Mouse (Mus musculus) stomach, embryonic 14.5 days (tissue): ENCODE data around the gene Rpl6. TPM values are rescaled to one million over a fixed set of nuclear protein-coding genes. Genes with fewer than 3 reads are reported as not detected.

ENCODE experiments used
- ATAC-seq: fragments of 200-750 bp; cut with Nextera tagmentation; 2 replicates; pipeline ENCODE4 v1.8.0; 2017; ENCODE audit warnings: low read depth, moderate TSS enrichment; ENCODE audit not compliant: insufficient number of reproducible peaks, insufficient read depth, low FRiP score
- H3K27ac ChIP-seq: fragments of 300-500 bp; sonication (generic); 2 replicates; pipeline ENCODE4 v1.5.1; 2014; ENCODE audit warnings: mild to moderate bottlenecking, low read length, moderate library complexity, mixed read lengths
- H3K27me3 ChIP-seq: fragments of 300-500 bp; sonication (generic); 2 replicates; pipeline ENCODE4 v1.6.1; 2014; ENCODE audit warnings: low read length, control low read depth, mixed read lengths; ENCODE audit not compliant: control insufficient read depth, insufficient read depth
- H3K36me3 ChIP-seq: fragments of 300-500 bp; sonication (generic); 2 replicates; pipeline ENCODE4 v1.6.1; 2014; ENCODE audit warnings: mild to moderate bottlenecking, control low read depth, low read length, moderate library complexity, mixed read lengths; ENCODE audit not compliant: control insufficient read depth, insufficient read depth
- H3K4me1 ChIP-seq: fragments of 300-500 bp; sonication (generic); 2 replicates; pipeline ENCODE4 v1.6.1; 2014; ENCODE audit warnings: low read length, control low read depth, mixed read lengths; ENCODE audit not compliant: control insufficient read depth, insufficient read depth
- H3K4me2 ChIP-seq: fragments of 300-500 bp; sonication (generic); replicated peaks from 2 replicates; pipeline ENCODE4 v1.6.1; 2014; ENCODE audit warnings: low read depth, low read length, control low read depth
- H3K4me3 ChIP-seq: fragments of 300-500 bp; sonication (generic); 2 replicates; pipeline ENCODE4 v1.5.1; 2014; ENCODE audit warnings: low read depth, low read length, control low read depth
- H3K9ac ChIP-seq: fragments of 300-500 bp; sonication (generic); replicated peaks from 2 replicates; pipeline ENCODE4 v1.6.1; 2014; ENCODE audit warnings: low read depth, mild to moderate bottlenecking, control low read depth, low read length, moderate library complexity, mixed read lengths
- H3K9me3 ChIP-seq: fragments of 300-500 bp; sonication (generic); 2 replicates; pipeline ENCODE4 v1.6.1; 2016; ENCODE audit warnings: low read depth, low read length, control low read depth; ENCODE audit not compliant: control insufficient read depth
- WGBS: fragments of 180-500 bp; shearing (Covaris S2); extraction: QIAGEN DNeasy Blood & Tissue Kit; methylation state at CpG from one replicate; pipeline ENCODE4 v1.1.7; 2014; 5-methylcytosine and 5-hydroxymethylcytosine counted together
- polyA plus RNA-seq: library from polyadenylated mRNA; unstranded; fragments of >200 nt; fragmentation: Nextera tagmentation; extraction: Ambion mirVana; gene quantifications from 2 replicates; pipeline ENCODE4 v1.2.1, GENCODE M21; 2014

Rpl6 gene
- 726 and 741 TPM in 2 replicates for polyA plus RNA-seq

GRCm38 (mm10) chr5:121204132-121205089, at the start of gene Rpl6:
TSS of gene Rpl6 (plus strand) at chr5:121204481.
- H3K4me1 ChIP-seq: peaks cover 8% of the 10 kb centered on the region; the same call in 1 of the 2 replicates
- peak within 1 kb of the TSS; percentile 97 for H3K9ac ChIP-seq
- peak within 1 kb of the TSS; percentile 96 for H3K4me3 ChIP-seq
- H3K27ac ChIP-seq: peak within 1 kb of the TSS; percentile 72
- H3K27me3 ChIP-seq: no peaks in the 10 kb centered on the region
- H3K9me3 ChIP-seq: no peaks in the 10 kb centered on the region
- H3K4me2 ChIP-seq: peak within 1 kb of the TSS; percentile 66
- peaks cover 38% of the 10 kb centered on the region for H3K36me3 ChIP-seq
- 2% methylated on average over 52 of the region's 52 CpGs for WGBS
- ATAC-seq: peak; percentile 93

DNA sequence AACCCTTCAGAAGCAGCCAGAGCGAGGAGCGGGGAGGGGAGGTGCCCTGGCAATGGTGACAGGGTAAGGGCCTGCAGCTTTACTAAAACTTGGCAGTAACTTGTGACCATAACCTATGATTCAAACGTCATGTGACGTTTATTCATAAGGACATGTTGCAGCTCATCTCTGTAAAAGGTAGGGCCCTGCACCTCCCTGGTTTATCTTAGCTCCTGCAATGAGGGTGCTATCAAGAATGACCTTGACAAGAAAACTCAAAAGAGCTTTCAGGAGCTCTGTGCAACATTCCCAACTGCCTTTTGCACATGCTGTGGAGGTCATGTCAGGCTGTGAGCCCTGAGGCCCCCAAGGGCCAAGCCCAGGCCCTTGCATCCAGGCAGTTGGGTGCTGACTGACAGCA, 48.2 kb upstream of the Rpl6 start:
- Histone ChIP-seq H3K36me3 (peaks cover 32% of the 10 kb centered on the region), H3K9me3 (no peaks in the 10 kb centered on the region), H3K4me3 (no peak overlapping the region), H3K4me1 (no peaks in the 10 kb centered on the region), H3K27ac (no peak overlapping the region), H3K9ac (no peak overlapping the region), H3K27me3 (no peaks in the 10 kb centered on the region), H3K4me2 (no peak overlapping the region)
- no peak for ATAC-seq
- WGBS: 97% methylated on average over 4 of the region's 4 CpGs

DNA sequence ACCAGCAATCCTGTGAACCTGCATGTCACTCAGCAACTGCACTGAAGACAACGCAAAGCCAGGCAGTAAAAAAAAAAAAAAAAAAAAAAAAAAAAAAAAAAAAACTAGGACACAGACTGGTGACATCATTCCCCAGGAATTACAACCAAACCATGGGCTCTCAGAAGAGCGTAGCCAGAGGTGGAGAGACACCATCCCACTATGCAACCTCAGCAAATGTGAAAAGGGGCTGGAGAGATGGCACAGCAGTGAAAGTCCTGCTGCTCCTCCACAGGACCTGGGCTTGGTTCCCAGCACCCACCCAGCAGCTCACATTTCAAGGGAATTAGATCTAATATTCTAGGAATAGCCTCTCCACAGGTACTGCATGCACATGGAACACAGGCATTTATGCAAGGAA, 47.3 kb upstream of the Rpl6 start:
- WGBS: 39% methylated on average over 2 of the region's 2 CpGs

DNA sequence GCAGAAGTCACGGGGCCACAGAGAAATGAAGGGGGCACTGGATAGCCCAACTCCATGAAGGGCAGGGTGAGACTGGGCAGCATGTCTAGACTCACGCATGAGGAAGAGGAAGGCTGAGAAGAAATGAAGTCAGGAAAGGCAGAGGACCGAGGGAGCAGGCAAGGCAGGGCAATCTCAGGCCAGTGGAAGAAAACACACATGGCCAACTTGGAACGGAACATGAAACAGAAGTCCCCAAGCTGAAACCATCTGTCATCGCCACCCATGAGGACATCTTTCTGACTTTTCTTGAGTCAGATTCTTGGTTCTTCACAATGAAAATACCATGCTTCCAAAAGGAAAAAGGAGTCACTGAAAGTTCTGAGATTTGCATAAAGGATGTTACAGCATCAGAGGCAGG, 46.8 kb upstream of the Rpl6 start:
- no peak for ATAC-seq
- Histone ChIP-seq H3K4me3 (no peak overlapping the region), H3K9ac (no peak overlapping the region), H3K36me3 (peaks cover 43% of the 10 kb centered on the region), H3K27ac (no peak overlapping the region), H3K4me2 (no peak overlapping the region), H3K4me1 (no peaks in the 10 kb centered on the region), H3K27me3 (no peaks in the 10 kb centered on the region), H3K9me3 (no peaks in the 10 kb centered on the region)
- WGBS: 97% methylated on average over 5 of the region's 5 CpGs

More for the DNA sequence above, 47.3 kb upstream of the Rpl6 start:
- Histone ChIP-seq H3K36me3 (peaks cover 39% of the 10 kb centered on the region), H3K27me3 (no peaks in the 10 kb centered on the region), H3K9me3 (no peaks in the 10 kb centered on the region), H3K27ac (no peak overlapping the region), H3K9ac (no peak overlapping the region), H3K4me2 (no peak overlapping the region), H3K4me1 (no peaks in the 10 kb centered on the region), H3K4me3 (no peak overlapping the region)
- ATAC-seq: no peak

- H3K4me3 ChIP-seq: no peak overlapping the region
- H3K4me1 ChIP-seq: no peaks in the 10 kb centered on the region
- H3K36me3 ChIP-seq: peaks cover 49% of the 10 kb centered on the region
- H3K9ac ChIP-seq: no peak overlapping the region
- H3K27me3 ChIP-seq: no peaks in the 10 kb centered on the region
- no peaks in the 10 kb centered on the region for H3K9me3 ChIP-seq
- H3K27ac ChIP-seq: no peak overlapping the region
- 89% methylated on average over 7 of the region's 7 CpGs for WGBS
- no peak overlapping the region for H3K4me2 ChIP-seq
- no peak for ATAC-seq
Measured at GRCm38 (mm10) chr5:121158966-121159365, 45.3 kb upstream of the Rpl6 start.

DNA sequence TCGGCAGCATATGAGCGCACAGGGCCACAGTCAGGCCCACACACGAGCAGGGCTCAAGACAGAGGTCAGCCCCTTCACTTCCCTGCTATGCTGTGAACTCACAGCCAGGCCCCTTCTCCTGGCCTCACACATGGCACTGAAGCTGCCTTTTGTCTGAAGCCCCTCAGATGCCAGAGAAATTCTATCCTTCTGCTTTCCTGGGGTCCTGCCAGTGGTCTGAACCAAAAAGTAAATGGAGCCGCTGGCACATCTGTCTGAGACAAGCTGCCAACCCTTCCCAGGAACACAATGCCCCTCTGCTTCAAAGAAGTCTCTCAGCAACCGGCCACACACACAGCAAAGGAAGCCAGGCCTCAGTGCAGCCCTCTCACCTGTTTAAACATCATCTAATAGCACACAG, 42.0 kb upstream of the Rpl6 start:
- Histone ChIP-seq H3K4me1 (no peaks in the 10 kb centered on the region), H3K36me3 (peaks cover 52% of the 10 kb centered on the region), H3K27me3 (no peaks in the 10 kb centered on the region), H3K4me3 (no peak overlapping the region), H3K9me3 (no peaks in the 10 kb centered on the region), H3K27ac (no peak overlapping the region), H3K9ac (no peak overlapping the region), H3K4me2 (no peak overlapping the region)
- no peak for ATAC-seq
- 78% methylated on average over 5 of the region's 5 CpGs for WGBS

GRCm38 (mm10) chr5:121162923-121163322, 41.4 kb upstream of the Rpl6 start:
- no peak for ATAC-seq
- Histone ChIP-seq H3K9ac (no peak overlapping the region), H3K36me3 (peaks cover 52% of the 10 kb centered on the region), H3K9me3 (no peaks in the 10 kb centered on the region), H3K4me2 (no peak overlapping the region), H3K4me1 (no peaks in the 10 kb centered on the region), H3K27ac (no peak overlapping the region), H3K4me3 (no peak overlapping the region), H3K27me3 (no peaks in the 10 kb centered on the region)
- WGBS: 88% methylated on average over 7 of the region's 7 CpGs

GRCm38 (mm10) chr5:121166884-121167283, 37.4 kb upstream of the Rpl6 start:
- H3K4me1 ChIP-seq: no peaks in the 10 kb centered on the region
- H3K27ac ChIP-seq: no peak overlapping the region
- H3K36me3 ChIP-seq: peaks cover 46% of the 10 kb centered on the region
- no peak overlapping the region for H3K9ac ChIP-seq
- H3K27me3 ChIP-seq: no peaks in the 10 kb centered on the region
- WGBS: 96% methylated on average over 6 of the region's 6 CpGs
- no peak for ATAC-seq
- no peak overlapping the region for H3K4me2 ChIP-seq
- H3K9me3 ChIP-seq: no peaks in the 10 kb centered on the region
- H3K4me3 ChIP-seq: no peak overlapping the region
